Mouse (Mus musculus) testis, adult 10 weeks (tissue): ENCODE results near the gene Pafah2. TPM values are rescaled to one million over a fixed set of nuclear protein-coding genes. Genes with fewer than 3 reads are reported as not detected.

Experiments used
- polyA plus RNA-seq: library from polyadenylated mRNA; stranded (reverse); fragments of 350-450 nt; fragmentation: Illumina TruSeq; extraction: RNeasy Lipid Tissue Mini Kit (QIAGEN cat#74804); gene quantifications from one replicate; pipeline ENCODE4 v1.2.3, GENCODE M21; 2014; ENCODE audit warnings: low read depth, low replicate concordance

The Pafah2 gene
- polyA plus RNA-seq = 14.2 TPM

GRCm38 (mm10) chr4:134395977-134396825 is at the start of gene Pafah2:
Gene Pafah2, plus strand, starts transcription at chr4:134396320.

GRCm38 (mm10) chr4:134383750-134384149 is 12.4 kb upstream of the Pafah2 start, which contains the start of gene Extl1:
Gene Extl1, minus strand, starts transcription at chr4:134383850.

GRCm38 (mm10) chr4:134468215-134468575 is 72.1 kb downstream of the Pafah2 start, which contains the start of gene Stmn1:
Gene Stmn1, plus strand, starts transcription at chr4:134468320.

Other genes starting within 250 kb of the Pafah2 start
- 53.0 TPM for gene Cep85, start 209.2 kb upstream of the Pafah2 start, polyA plus RNA-seq
- not detected for gene Gm7534, start 193.3 kb upstream of the Pafah2 start, polyA plus RNA-seq
- gene Catsper4, start 168.9 kb upstream of the Pafah2 start, polyA plus RNA-seq = 32.9 TPM
- gene Cnksr1, start 157.9 kb upstream of the Pafah2 start, polyA plus RNA-seq = not detected
- not detected for gene E130218I03Rik, start 152.7 kb upstream of the Pafah2 start, polyA plus RNA-seq
- 0.59 TPM for gene Zfp593, start 150.7 kb upstream of the Pafah2 start, polyA plus RNA-seq
- not detected for gene Gm30191, start 149.4 kb upstream of the Pafah2 start, polyA plus RNA-seq
- not detected for gene Grrp1, start 142.2 kb upstream of the Pafah2 start, polyA plus RNA-seq
- 13.0 TPM for gene Pdik1l, start 108.4 kb upstream of the Pafah2 start, polyA plus RNA-seq
- 0.77 TPM for gene Trim63, start 81.2 kb upstream of the Pafah2 start, polyA plus RNA-seq
- gene Slc30a2, start 53.1 kb upstream of the Pafah2 start, polyA plus RNA-seq = 14.4 TPM
- gene Extl1, start 12.5 kb upstream of the Pafah2 start, polyA plus RNA-seq = not detected
- gene Stmn1, start 72.0 kb downstream of the Pafah2 start, polyA plus RNA-seq = 247 TPM
- gene Paqr7, start 100.4 kb downstream of the Pafah2 start, polyA plus RNA-seq = 7.2 TPM
- 6.6 TPM for gene Aunip, start 114.7 kb downstream of the Pafah2 start, polyA plus RNA-seq
- gene Mtfr1l, start 139.1 kb downstream of the Pafah2 start, polyA plus RNA-seq = 63.1 TPM
- 0.35 TPM for gene Selenon, start 155.8 kb downstream of the Pafah2 start, polyA plus RNA-seq